Mouse (Mus musculus): Measurements from ENCODE around the gene Rapgef4.

GRCm38 (mm10) chr2:72015366-72015765 lies 34.3 kb downstream of the Rapgef4 start:
- TF ChIP-seq CTCF (IDR thresholded peaks at IDR 0.05; ENCODE audit: insufficient read depth, low read length) = no peak
- no peak for TF ChIP-seq POLR2A (IDR thresholded peaks at IDR 0.05; ENCODE audit: borderline replicate concordance, extremely low read depth, low read depth, low read length)
